Mouse (Mus musculus) left cerebral cortex, adult 11 months (tissue): ENCODE results near the gene Whrn.
A peak's percentile ranks its signal among the peaks of the same experiment; 100 is the strongest.

Experiments
- DNase-seq: peaks from one replicate; pipeline ENCODE4 v3.0.0; 2022; ENCODE audit warnings: low spot score

Whrn gene

GRCm38 (mm10) chr4:63495915-63496278 is at the start of gene Whrn:
Whrn (minus strand) TSS chr4:63495991.
- no peak for DNase-seq

DNA sequence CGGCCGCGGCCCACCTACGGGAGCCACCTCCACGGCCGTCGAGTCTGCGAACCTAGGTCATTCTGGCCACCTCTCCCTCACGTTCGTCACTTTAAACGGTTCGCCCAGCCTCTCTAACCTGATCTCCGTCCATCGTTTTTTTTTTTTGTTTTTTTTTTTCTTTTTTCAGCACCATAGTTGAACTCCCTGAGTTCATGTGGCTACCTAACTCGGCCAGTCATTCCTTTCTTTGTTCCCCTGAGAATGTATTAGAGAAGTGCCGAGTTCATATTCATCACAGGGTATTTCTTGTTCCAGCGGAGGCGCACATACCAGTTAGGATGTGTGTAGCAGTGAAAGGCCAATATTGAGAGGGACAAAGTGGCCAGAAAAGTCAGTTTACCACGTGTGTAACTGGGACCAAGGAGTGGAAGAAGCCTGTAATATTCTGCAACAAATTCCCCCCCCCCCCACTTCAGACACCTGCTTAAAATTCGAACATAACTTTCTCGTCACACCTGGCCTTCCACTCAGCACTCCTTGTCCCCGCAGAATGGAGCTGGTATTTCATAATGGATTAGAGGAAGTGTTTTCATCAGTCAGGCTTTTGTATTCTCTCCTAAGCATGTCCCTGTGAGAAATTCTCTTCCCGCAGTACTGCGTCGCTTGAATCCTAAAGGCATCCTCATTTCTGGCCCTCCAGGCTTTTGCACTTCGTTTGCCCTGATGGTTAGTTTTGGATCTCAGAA is 49.6 kb upstream of the Whrn start:
- no peak for DNase-seq

GRCm38 (mm10) chr4:63544494-63545230 is 48.9 kb upstream of the Whrn start, which contains the start of gene Atp6v1g1:
Atp6v1g1 (plus strand) TSS chr4:63544772.
- peak; percentile 91 for DNase-seq

GRCm38 (mm10) chr4:63543746-63544493 is 48.1 kb upstream of the Whrn start:
- DNase-seq: no peak

DNA sequence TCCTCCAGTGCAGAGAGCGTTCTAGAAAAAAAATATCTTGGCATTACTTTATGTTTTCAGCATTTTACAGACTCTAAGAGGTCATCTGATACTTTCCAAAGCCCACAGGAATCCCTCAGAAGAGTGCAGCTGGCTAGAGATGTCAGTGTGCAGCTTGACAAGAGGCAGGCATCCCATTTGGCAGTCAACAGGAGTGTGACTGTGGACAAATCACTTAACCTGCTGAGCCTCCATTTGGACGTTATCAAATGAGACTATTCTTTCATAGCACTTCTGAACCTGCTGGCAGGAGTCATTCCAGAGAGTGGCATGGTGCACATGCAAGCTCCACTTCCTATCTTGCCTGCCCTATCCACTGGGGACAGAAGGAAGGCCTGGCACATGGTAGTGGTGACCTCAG is 46.4 kb upstream of the Whrn start:
- no peak for DNase-seq

GRCm38 (mm10) chr4:63537602-63538001 is 41.8 kb upstream of the Whrn start:
- no peak for DNase-seq

DNA sequence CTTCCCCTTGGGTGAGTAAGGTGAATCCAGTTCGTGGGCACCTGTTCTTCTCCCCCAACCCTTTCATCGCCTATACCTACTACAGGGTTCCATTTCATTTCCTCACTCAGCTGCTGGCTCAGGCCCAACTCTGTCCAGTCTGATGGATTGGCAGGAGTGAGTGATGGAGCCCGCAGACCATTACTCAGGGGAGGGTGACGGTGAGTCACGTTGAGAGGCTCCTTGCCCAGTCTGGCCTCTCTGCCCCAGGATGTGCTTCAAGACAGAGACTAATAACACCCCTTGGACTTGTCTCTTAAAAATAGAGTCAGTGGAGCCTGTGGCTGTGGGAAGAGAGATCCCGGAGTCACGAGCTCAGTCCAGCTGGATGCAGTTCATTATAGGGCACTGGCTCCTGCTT is 34.6 kb upstream of the Whrn start:
- DNase-seq: no peak

DNA sequence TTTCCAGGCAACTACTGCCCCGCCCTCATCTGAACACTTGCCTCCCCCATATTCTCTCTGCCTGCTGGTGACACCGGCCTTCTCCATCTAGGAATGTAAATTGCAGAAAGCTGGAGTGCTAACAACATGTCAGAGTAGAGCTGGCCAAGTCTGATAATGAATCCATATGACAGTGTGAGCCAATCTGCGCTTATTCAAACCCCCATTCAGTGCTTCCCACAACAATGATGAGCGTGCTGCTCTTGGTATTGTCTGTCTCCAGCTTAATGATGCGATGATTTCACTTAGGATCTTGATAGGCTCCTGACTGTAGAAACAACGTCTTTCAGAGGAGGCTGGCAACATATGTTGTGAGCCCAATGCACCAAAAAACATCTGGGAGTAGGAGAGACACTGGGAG is 33.2 kb upstream of the Whrn start:
- DNase-seq: no peak

GRCm38 (mm10) chr4:63525514-63525913 is 29.7 kb upstream of the Whrn start:
- DNase-seq: no peak

DNA sequence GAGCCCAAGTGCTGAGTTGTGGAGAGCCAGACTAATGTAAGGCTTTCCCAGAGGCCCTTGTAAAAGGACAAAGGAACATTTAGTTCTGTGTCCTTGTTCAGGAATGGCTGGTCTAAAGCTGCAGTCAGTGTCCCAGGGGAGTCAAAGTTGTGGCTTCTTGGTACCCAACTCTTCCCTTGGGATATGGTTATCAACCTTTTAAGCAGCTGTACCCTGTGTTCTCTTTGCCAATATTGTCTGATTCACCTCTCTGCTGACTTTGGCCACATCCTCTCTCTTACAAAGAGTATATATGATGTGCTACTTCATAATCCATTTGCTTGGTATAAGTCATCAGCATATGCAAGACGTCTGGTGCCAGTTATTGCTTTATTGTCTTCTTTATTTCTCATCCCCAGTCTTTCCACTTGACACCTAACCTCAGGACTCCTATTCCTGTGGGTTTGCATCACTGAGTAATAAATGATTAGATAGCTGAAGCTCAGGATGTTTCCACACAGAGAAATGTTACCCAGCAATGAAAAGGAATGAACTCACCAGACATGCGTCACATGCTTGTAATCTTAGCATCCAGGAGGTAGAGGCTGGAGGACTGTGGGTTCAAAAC is 26.1 kb upstream of the Whrn start:
- no peak for DNase-seq

- no peak for DNase-seq
Measured at GRCm38 (mm10) chr4:63515021-63515420, 19.2 kb upstream of the Whrn start.

DNA sequence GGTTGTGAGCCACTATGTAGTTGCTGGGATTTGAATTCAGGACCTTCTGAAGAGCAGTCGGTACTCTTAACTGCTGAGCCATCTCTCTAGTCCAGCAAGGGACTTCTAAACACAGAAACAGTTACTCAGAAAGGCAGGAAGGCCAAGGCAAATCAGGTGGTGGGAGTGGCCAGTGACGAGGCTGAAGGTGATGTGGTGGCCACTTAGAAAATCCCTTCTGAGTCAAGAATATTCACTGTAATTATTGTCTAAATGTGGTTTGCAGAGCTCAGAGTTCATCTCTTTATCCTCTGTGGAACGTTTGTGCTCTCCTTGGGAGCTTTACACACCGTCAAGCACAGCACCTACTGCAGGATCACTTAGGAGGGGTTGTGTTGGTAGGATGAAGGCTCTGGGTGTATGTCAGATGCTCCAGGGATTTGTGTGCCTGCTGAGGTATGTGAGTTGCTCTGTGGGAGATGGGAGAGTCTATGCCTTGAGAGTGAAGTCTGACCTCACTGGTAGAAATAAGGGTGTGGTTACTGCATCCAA is 18.7 kb upstream of the Whrn start:
- DNase-seq: no peak

DNA sequence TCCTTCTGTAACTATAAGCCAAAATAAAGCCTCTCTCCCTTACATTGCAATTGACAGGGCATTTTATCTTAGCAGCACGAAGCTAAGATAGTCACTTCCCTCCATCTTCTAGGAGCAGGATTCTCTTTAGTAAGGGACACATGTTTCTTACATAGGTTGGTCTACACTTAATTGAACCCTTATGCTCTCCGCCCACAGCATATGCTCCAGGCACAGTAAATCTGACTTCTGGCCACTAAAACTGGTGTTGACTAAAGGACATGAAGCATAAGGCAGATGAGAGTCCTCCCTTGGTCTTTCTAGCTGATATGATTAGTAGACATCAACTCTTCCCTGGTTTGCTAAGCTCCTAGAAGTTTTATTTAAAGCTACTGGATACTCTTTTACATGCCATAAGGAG is 17.1 kb upstream of the Whrn start:
- DNase-seq: no peak

DNA sequence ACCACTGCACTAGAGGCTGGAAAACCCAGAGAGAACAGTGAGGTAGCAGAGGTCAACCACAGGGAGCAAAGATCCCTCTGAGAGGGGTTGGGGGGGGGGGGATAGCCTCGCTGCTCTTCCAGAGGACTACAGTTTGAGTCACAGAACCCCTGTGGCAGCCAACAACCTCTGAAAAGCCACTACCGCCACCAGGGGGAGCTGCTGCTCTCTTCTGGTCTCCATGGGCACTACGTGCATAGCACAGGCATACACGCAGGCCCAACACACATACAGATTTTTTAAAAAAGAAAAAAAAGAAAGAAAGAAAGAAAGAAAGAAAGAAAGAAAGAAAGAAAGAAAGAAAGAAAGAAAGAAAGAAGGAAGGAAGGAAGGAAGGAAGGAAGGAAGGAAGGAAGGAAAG is 12.4 kb upstream of the Whrn start:
- DNase-seq: no peak

GRCm38 (mm10) chr4:63507478-63507877 is 11.7 kb upstream of the Whrn start:
- DNase-seq: no peak

- no peak for DNase-seq
Measured at GRCm38 (mm10) chr4:63503949-63504348, 8.2 kb upstream of the Whrn start.

GRCm38 (mm10) chr4:63501050-63501449 is 5.3 kb upstream of the Whrn start:
- no peak for DNase-seq

- DNase-seq: no peak
Measured at GRCm38 (mm10) chr4:63498346-63498745, 2.6 kb upstream of the Whrn start.

DNA sequence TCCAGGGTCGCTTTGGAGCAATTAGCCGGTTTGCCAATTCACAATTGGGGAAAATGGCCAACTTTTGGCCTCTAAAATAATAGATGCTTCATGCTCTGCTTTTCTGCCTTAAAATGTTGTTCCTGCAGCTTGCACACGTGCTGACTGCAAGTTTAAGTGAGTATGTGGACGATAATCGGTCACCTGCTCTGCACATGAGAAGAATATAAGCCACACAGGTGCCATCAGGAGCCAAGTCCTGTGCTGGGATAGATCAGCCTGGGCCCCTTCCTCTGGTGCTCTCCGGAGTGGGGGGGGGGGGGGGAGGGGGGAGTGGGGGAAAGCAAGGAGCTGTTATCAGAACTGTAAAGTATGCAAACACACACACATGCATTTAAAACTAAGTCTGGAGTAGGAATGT is 521 bp upstream of the Whrn start:
- no peak for DNase-seq

DNA sequence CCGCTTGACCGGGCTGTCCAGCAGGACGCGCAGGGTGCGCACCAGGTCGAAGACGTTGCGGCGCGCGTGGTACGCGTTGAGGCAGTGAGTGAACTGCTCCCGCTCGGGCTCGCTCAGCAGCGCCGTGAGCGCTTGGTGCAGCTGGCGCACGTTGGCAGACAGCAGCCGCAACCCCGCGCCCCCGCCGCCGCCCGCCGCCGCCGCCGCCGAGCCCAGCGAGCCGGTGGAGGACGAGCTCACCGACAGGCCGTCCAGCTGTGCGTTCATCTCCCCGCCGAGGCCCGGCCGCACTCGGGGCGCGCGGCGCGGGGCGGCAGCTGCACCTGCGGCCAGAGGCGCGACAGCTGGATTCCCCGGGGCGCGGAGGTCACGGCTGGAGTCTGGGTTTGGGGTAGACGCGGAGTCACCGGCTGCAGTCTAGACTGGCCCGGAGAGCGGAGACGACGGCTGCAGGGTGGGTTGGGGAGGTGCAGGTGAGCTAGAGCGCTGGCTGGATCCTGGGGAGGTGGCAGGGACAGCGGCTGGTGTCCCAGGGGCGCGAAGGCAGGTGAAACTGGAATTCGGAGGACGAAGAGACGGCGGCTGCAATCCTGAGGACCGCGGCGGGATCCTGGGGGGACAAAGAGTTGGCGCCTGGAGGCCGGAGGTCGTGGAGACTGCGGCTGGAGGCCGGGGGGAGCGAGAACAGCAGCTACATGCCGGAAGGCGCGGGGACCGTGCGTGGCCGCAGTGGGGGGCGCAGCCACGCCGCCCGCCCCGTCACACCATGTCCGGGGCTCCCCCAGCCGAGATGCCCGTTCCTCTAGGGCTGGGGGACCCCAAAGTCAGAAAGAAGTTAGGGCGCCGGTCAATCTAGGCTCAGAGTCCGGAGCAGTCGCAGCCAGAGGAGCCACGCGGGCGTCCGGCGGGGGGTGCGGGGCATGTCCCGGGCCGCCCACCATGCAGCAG is 550 bp downstream of the Whrn start:
- DNase-seq: no peak

- DNase-seq: no peak
Measured at GRCm38 (mm10) chr4:63494401-63494966, 1.3 kb downstream of the Whrn start.
